Mouse (Mus musculus): ENCODE measurements at regions not wholly inside any gene's neighbourhood (a gene's known extent, or its start where the extent isn't known, plus 50 kb on each side); places are given as distances from the start of the nearest gene placed in this dataset.

DNA sequence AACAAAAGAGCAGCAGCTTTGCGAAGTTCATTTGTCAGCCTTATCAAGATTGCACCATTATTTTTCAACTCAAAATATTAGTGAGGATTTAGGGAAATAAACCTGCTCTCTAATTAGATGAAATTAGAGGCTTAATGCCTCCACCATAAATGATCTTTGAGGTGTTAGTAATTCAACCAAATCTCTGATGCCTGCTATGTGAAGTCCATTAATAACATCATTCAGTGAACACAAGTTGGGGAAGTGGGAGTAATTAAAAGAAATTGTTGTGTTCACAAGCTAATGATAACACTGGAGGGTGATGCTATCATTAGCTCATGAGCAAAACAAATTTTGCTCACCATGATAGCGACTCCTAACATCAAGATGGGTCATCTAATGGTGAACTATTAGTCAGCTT lies 246.0 kb downstream of the Ttc6 start:
- in situ Hi-C loops (cut with MboI, MseI) = no loop called here

DNA sequence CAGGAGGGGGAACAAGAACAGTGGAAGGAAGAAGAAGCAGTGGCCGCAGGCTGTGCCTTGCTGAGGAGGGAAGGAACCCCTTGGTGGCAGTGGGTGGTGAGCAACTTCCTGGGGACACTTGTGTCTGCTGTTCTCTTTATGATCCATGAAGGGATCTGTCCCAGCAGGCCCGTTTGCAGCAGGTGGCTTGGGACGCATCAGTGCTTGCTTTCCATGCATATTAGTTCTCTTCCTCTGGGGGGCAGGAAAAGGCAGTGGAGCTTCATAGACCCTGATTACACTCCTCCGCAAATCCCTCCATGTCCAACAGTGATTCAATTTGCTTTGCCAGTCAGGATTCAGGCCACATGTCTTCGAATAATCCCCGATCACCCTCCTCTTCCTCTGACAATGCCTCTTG lies 259.9 kb downstream of the Ttc6 start:
- in situ Hi-C loops (cut with MboI, MseI) = loop anchor here (10.0 kb wide), 1 partner anchor 1111 kb away; no protein-coding TSS in a partner anchor

DNA sequence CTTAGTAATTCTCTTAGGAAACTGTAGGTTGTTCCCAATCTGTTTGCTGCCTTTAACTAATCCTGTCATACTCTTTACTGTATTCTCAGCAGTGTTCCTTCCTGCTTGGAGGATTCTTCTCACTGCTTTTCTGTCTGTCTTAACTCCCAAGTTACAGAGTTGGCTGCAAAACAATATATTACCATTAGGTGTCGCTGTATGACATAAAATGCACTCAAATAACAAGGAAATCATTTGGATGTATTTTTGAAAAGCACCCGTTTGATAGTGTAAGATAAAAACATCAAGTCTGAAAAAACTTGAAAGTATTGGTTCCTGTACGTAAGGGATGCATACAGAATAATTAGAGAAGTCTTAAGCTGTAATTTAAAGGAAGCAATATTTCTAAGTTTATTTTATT lies 261.8 kb downstream of the Ttc6 start:
- in situ Hi-C loops (cut with MboI, MseI) = loop anchor here (10.0 kb wide), 1 partner anchor 1109 kb away; no protein-coding TSS in a partner anchor

GRCm38 (mm10) chr12:57842813-57843212 lies 278.9 kb downstream of the Ttc6 start:
- in situ Hi-C loops (cut with MboI, MseI) = no loop called here

DNA sequence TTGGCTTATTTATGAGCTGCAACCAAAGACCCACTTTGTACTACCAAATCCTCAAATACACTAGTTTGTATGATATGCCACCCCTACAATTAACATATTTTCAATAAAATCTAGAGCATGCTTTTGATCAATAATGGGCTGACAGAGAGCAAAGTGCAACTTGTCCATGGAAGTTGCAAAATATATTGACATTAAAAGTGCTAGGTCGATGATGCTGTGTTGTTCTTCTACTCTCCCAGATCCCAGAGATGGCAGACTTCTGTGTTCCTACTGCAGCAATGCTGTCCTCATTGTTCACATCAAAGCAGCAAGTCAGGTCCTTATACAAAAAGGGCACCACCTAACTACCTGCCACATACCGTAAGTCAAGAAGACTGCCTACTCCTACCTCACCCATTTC lies 307.1 kb downstream of the Ttc6 start:
- in situ Hi-C loops (cut with MboI, MseI) = no loop called here

DNA sequence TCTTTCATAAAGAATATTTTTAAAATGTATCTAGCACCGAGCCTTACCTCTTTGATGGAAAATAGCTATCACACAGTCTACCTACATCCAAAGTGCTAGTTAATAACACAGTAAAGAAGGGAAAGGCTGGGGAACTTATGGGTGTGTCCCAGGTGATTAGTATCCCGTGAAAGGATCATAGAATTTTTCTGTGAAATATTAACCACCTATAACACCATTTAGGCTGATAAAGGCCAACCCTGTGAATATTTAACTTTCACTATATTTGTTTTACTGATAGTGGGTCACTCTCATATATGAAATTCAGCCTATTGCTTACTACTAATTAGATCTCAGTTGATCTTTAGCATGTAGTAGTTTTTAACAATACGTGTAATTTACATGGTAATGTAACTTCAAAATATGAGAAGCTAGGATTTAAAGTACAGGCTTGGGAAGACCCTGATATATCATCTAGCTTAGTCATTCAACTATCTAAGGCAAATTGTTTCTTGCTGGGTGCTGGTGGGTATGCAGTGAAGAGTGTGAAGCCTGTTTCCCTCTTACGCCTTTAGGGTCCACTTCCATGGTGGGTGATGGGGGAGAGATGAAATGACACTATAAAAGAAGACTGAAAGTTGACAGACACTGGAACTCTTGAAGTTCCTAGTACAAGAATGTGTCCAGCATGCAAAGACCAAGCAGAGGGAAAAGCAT lies 320.6 kb upstream of the Sstr1 start:
- in situ Hi-C loops (cut with MboI, MseI) = no loop called here

- in situ Hi-C loops (cut with MboI, MseI) = no loop called here
These were observed 320.0 kb upstream of the Sstr1 start for GRCm38 (mm10) chr12:57891556-57891955.

DNA sequence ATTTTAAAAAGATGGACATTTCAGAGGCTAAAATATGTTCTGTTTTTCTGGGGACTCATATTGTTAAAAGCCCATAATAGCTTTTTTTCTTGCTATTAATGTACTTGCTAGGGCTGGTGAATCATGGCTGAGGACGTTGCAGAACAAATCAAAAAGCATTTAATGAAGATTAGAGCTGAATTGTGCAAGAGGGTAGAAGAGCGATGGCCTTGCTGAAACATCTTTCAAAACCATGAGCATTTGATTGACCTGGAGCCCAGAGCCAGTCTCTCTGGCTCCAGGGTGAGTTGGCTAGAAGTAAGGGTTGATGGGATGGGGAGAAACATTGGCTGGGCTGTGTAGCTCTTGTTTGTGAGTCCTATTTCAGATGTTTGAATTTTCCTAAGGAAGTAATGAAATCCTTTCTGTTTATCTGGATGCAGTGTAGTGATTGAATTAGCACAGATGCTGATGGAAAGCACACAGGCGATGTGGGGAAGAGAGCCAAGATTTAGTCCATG lies 313.8 kb upstream of the Sstr1 start:
- in situ Hi-C loops (cut with MboI, MseI) = no loop called here

DNA sequence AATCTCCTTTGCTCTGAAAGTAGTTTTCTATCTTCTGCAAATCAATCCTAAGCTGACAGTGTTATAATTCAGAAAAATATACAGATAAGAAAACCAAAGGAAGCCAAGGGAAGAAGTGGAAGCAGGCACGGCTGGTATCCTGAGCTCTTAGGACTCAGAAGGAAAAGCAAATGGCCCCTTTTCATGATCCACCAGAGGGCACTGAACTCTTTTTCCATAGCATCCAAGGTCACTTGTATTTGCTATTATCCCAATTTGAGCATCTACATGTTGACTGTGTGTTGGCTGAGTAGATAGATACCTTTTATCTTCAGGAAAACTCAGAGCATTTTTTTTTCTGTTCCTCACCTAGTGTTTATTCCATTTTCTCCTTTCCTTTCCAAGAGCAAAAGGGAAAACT lies 306.9 kb upstream of the Sstr1 start:
- in situ Hi-C loops (cut with MboI, MseI) = no loop called here

GRCm38 (mm10) chr12:57918211-57918610 lies 293.4 kb upstream of the Sstr1 start:
- in situ Hi-C loops (cut with MboI, MseI) = no loop called here

DNA sequence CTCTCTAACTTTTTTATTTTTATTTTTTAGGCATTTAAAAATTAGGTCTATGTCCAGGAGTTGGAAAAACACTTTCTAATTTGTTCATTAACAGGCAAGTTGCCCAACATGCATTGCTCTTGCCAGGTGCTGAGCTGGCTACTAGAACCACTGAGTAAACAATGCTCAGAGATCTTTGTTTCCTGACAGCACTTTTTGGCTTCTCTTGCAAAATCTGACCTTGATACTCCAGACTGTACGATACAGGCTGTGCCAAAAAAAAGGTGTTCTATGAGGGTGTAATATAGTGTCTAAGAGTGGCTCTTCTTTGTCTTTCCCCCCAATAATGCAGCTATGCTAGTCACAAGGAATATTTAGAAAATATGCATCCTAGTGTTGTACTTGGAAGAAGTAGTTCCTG lies 289.5 kb upstream of the Sstr1 start:
- in situ Hi-C loops (cut with MboI, MseI) = no loop called here

DNA sequence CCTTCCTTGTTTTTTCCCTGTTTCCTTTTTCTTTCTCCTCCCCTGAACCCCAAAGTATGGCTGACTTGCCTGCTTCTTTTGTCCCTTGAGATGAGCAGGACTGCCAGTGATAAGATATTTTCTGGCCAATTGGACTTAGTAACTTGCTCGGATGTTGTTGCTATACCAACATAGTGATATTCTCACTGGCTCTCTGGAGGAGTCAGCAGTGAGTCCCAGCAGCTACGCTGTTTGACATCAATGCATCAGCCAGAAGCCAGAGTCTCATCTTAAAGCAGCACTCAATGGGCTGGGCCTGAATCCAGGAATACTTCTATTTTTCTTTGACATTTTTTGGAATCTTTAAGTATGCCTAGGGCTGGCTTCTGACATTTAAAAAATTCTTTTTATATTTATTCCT lies 287.1 kb upstream of the Sstr1 start:
- in situ Hi-C loops (cut with MboI, MseI) = no loop called here

DNA sequence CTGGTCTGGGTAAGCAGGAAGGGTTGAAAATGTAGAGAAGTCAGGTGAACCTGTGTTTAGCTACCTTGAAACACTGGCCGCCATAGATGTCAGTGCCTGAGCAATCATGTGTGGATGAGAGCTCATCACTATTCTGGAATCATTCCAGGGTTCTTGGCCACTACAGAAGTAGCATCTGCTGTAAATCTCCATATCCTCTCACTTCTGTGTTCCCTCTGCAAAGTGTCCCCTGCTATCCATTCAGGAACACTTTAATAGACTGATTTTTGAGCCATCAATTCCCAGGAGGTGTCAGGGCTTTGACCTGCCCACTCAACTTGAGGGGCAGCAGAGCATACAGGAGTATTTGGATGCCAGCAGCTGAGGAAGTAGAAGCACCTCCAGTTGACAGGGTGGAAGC lies 284.7 kb upstream of the Sstr1 start:
- in situ Hi-C loops (cut with MboI, MseI) = no loop called here

DNA sequence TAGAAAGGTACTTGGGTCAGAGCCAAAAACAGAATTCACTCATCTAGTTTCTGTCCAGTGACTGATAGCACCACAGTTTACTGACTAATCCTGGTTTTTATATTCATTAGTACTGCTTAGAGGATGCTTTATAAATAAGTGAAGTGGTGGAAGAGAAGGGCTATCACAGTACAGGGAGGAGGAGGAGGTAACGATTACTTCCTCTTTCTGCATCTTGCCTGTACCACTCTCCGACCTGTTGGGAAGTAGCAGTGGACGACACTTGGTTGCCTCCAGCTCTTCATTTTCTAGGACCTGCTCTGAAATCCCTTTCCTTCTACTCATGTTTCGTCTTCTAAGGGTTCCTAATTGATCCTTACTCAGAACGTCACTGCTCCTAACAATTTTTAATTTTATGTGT lies 283.5 kb upstream of the Sstr1 start:
- in situ Hi-C loops (cut with MboI, MseI) = no loop called here

DNA sequence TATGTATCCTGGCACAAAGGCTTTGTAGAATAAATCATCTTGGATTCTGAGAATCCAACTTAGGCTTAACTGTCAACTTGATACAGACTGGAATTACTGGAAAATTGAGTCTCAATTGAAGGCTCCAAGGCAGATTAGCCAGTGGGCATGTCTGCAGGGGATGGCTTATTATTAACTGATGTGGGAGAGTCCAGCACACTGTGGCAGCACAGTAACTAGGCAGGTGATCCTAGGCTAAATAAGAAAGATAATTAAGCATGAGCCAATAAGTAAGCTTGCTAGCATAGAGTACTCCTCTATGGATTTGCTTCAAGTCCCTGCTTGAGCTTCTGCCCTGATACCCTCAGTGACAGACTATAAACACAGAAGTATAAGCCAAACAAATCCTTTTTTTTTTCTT lies 279.7 kb upstream of the Sstr1 start:
- in situ Hi-C loops (cut with MboI, MseI) = no loop called here

- in situ Hi-C loops (cut with MboI, MseI) = no loop called here
These were observed 261.7 kb upstream of the Sstr1 start for GRCm38 (mm10) chr12:57949886-57950285.

DNA sequence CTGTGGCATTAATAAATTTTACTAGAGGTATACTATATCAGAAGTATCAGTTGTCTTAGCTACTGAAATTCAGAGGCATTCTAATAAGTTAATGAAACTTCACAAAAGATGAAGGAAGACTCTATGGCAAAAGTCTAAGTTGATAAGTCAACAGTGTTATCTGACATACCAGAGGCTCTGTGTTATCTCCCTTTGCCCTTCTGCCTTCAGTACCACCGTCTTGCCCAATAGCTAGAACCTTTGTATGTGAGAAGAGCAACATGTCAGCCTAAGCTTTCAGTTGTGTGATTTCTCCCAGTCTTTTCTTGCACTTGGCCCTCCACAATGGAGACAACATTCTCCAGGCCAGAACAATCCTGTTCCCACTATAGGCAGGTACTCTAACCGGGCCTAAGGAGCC lies 253.0 kb upstream of the Sstr1 start:
- in situ Hi-C loops (cut with MboI, MseI) = no loop called here

DNA sequence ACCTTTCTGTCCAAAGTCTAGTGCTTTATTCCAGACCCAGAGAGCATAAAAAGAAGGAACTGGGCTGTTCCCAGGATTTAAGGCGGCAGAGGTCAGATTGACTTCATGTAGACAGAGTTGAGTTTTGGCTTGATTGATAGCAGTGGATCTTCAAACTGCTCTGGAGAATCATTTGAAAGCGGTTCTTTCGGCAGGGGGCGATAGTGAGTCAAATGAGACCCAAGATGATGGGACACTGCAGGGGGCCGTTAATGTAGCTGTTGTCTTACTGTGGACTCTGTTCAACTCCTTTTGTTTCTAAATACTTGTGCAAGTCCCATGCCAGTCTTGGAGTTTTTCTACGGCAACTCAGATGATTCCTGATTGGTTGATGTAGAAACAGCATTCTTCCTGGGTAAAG lies 251.4 kb upstream of the Sstr1 start:
- in situ Hi-C loops (cut with MboI, MseI) = no loop called here

DNA sequence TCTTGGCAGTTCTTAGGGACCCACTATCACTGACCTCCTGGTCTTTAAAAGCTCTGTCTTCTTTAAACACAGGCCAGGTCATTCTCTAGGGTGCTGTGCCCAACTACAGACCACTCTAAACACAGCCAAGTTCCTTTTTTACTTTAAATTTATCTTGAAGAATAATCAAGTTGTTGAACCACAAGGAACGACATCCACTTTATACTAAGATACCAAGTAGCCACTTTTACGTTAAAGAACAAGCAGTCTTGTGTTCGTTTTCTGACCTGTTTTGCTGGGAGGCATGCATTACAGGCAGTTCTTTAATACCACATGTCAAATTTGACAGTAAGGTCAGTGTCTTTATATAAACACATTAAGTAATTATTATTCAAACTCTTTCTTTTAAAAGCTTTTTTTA lies 242.4 kb upstream of the Sstr1 start:
- in situ Hi-C loops (cut with MboI, MseI) = no loop called here

DNA sequence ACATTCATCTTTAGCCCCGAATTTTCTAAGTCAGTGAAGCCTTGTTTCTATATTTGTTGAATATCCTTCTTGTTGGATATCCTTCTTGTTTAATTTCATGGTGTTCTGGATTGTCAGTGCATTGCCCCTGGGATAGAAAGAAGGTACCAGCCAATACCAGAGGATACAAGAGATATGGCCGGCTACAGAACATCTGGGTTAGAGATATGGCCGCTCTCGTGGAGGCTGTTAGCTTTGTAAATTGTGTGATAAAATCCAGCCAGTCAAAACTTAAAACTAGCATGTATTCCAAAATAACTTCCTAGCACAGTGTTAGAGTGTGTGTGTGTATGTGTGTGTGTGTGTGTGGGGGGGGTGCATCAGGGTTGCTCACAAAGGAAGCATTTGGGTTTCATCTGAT lies 241.4 kb upstream of the Sstr1 start:
- in situ Hi-C loops (cut with MboI, MseI) = no loop called here

- in situ Hi-C loops (cut with MboI, MseI) = no loop called here
These were observed 239.1 kb upstream of the Sstr1 start for GRCm38 (mm10) chr12:57972484-57972883.
